Mouse (Mus musculus): Measurements from ENCODE around the gene Gm27179.
"Not testable (repeated sequence)": the region's sequence is repeated elsewhere in the genome, so short reads cannot be mapped to it uniquely, and the experiment has no call there.

Gm27179 gene

GRCm38 (mm10) chr14:69512449-69512848 lies at the start of gene Gm27179:
Gm27179 (minus strand) TSS chr14:69512549.
- DNase-seq (ENCODE audit: low spot score) = not testable (repeated sequence)

- DNase-seq (ENCODE audit: low spot score) = not testable (repeated sequence)
Observed at GRCm38 (mm10) chr14:69557550-69557949, 45.2 kb upstream of the Gm27179 start.

GRCm38 (mm10) chr14:69556820-69557219 lies 44.5 kb upstream of the Gm27179 start:
- not testable (repeated sequence) for DNase-seq (ENCODE audit: low spot score)

GRCm38 (mm10) chr14:69555110-69555831 lies 42.9 kb upstream of the Gm27179 start, which contains the start of gene Entpd4b:
Entpd4b (plus strand) TSS chr14:69555424.
- not testable (repeated sequence) for DNase-seq (ENCODE audit: low spot score)

GRCm38 (mm10) chr14:69547310-69547709 lies 35.0 kb upstream of the Gm27179 start:
- DNase-seq (ENCODE audit: low spot score) = not testable (repeated sequence)

GRCm38 (mm10) chr14:69545052-69545451 lies 32.7 kb upstream of the Gm27179 start:
- not testable (repeated sequence) for DNase-seq (ENCODE audit: low spot score)

- not testable (repeated sequence) for DNase-seq (ENCODE audit: low spot score)
Observed at GRCm38 (mm10) chr14:69544033-69544432, 31.7 kb upstream of the Gm27179 start.

- DNase-seq (ENCODE audit: low spot score) = not testable (repeated sequence)
Observed at GRCm38 (mm10) chr14:69542695-69543094, 30.3 kb upstream of the Gm27179 start.

- DNase-seq (ENCODE audit: low spot score) = not testable (repeated sequence)
Observed at GRCm38 (mm10) chr14:69540113-69540512, 27.8 kb upstream of the Gm27179 start.

- not testable (repeated sequence) for DNase-seq (ENCODE audit: low spot score)
Observed at GRCm38 (mm10) chr14:69536539-69536938, 24.2 kb upstream of the Gm27179 start.

GRCm38 (mm10) chr14:69526202-69526601 lies 13.9 kb upstream of the Gm27179 start:
- DNase-seq (ENCODE audit: low spot score) = not testable (repeated sequence)

- DNase-seq (ENCODE audit: low spot score) = not testable (repeated sequence)
Observed at GRCm38 (mm10) chr14:69523001-69523400, 10.7 kb upstream of the Gm27179 start.

GRCm38 (mm10) chr14:69520810-69521209 lies 8.5 kb upstream of the Gm27179 start:
- DNase-seq (ENCODE audit: low spot score) = not testable (repeated sequence)

- DNase-seq (ENCODE audit: low spot score) = not testable (repeated sequence)
Observed at GRCm38 (mm10) chr14:69507000-69507399, 5.3 kb downstream of the Gm27179 start.

GRCm38 (mm10) chr14:69503174-69503573 lies 9.2 kb downstream of the Gm27179 start, which contains the start of gene Gm16867:
Gm16867 (minus strand) TSS chr14:69503362.
- DNase-seq (ENCODE audit: low spot score) = not testable (repeated sequence)

GRCm38 (mm10) chr14:69502440-69503150 lies 9.8 kb downstream of the Gm27179 start:
- not testable (repeated sequence) for DNase-seq (ENCODE audit: low spot score)

- not testable (repeated sequence) for DNase-seq (ENCODE audit: low spot score)
Observed at GRCm38 (mm10) chr14:69496259-69496658, 16.1 kb downstream of the Gm27179 start.

GRCm38 (mm10) chr14:69494946-69495345 lies 17.4 kb downstream of the Gm27179 start:
- DNase-seq (ENCODE audit: low spot score) = not testable (repeated sequence)

GRCm38 (mm10) chr14:69494522-69494921 lies 17.8 kb downstream of the Gm27179 start:
- DNase-seq (ENCODE audit: low spot score) = not testable (repeated sequence)

GRCm38 (mm10) chr14:69488001-69488400 lies 24.3 kb downstream of the Gm27179 start:
- DNase-seq (ENCODE audit: low spot score) = not testable (repeated sequence)

- DNase-seq (ENCODE audit: low spot score) = not testable (repeated sequence)
Observed at GRCm38 (mm10) chr14:69485466-69486135, 26.7 kb downstream of the Gm27179 start.
